Mouse (Mus musculus): ENCODE results near the gene Rfx7. TPM values are rescaled to one million over a fixed set of nuclear protein-coding genes. Genes with fewer than 3 reads are reported as not detected.

Gene Rfx7
- 21.2 and 22.6 TPM in 2 replicates for polyA plus RNA-seq (2014; fragmentation: Nextera tagmentation; extraction: Ambion mirVana)

DNA sequence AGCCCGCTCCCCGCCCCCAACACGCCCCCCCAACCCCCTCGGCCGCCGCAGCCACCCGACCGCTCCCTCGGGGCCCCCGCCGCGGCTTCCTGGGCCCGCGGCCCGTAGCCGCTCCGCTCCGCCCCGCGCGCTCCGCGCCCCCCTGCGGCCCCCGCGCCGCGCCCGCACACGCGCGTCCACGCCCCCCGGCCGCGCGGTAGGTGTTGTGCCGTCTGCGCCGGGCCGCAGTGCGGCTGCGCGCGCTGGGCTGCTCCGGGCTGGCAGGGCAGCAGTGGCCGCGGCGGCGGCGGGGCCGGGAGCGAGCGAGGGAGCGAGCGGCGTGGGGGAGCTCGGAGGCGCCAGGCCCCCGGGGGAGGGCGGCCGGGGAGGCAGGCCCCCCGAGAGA, at the start of gene Rfx7:
Rfx7 (plus strand) TSS at position 245 of the 385 bp plus-strand sequence.
- peak; percentile 87 for DNase-seq (ENCODE audit: low spot score)
- H3K9me3 ChIP-seq (ENCODE audit: control insufficient read depth, low read length): no peaks in the 10 kb centered on the region
- H3K4me3 ChIP-seq (ENCODE audit: low read depth, low read length): peak within 1 kb of the TSS; percentile 88
- H3K27me3 ChIP-seq (ENCODE audit: control insufficient read depth, insufficient read depth, low read length): no peaks in the 10 kb centered on the region
- H3K27ac ChIP-seq (ENCODE audit: low read depth, low read length): peak within 1 kb of the TSS; percentile 99
- peak within 1 kb of the TSS; percentile 96 for H3K9ac ChIP-seq (ENCODE audit: low read length)
- H3K4me2 ChIP-seq (ENCODE audit: low read depth): peak within 1 kb of the TSS; percentile 71
- H3K4me1 ChIP-seq (ENCODE audit: control insufficient read depth, insufficient read depth, low read length): peaks cover 8% of the 10 kb centered on the region
- ATAC-seq (ENCODE audit: insufficient read depth, low FRiP score, low TSS enrichment): peak; percentile 87
- no peaks in the 10 kb centered on the region for H3K36me3 ChIP-seq (ENCODE audit: control insufficient read depth, insufficient read depth, low read length)
- whole genome bisulfite sequencing: 2% methylated on average over 18 of the region's 63 CpGs

DNA sequence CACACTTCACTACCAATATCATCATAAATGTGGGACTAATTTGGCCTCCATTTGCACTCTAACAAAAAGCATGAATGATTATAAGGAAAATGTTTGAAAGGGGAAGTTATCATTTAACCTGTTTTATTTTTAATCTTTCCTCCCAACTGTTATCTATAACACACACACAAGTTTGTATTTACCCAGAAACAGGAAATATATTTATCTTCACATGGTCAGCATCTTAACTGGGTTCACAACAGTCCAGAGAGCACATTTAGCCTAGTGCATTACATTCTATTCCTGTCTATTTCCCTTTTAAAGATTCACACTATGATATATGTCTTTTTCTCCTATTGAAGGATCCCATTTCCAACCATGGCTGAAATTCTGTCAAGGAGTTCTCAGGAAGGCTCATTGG, 43.5 kb upstream of the Rfx7 start:
- H3K27me3 ChIP-seq (ENCODE audit: control insufficient read depth, insufficient read depth, low read length): no peaks in the 10 kb centered on the region
- H3K4me2 ChIP-seq (ENCODE audit: low read depth): no peak overlapping the region
- no peak overlapping the region for H3K4me3 ChIP-seq (ENCODE audit: low read depth, low read length)
- no peak overlapping the region for H3K27ac ChIP-seq (ENCODE audit: low read depth, low read length)
- DNase-seq (ENCODE audit: low spot score) (no peak), ATAC-seq (ENCODE audit: insufficient read depth, low FRiP score, low TSS enrichment) (no peak)
- no peak overlapping the region for H3K9ac ChIP-seq (ENCODE audit: low read length)
- no peaks in the 10 kb centered on the region for H3K9me3 ChIP-seq (ENCODE audit: control insufficient read depth, low read length)
- H3K36me3 ChIP-seq (ENCODE audit: control insufficient read depth, insufficient read depth, low read length): no peaks in the 10 kb centered on the region
- no peaks in the 10 kb centered on the region for H3K4me1 ChIP-seq (ENCODE audit: control insufficient read depth, insufficient read depth, low read length)

DNA sequence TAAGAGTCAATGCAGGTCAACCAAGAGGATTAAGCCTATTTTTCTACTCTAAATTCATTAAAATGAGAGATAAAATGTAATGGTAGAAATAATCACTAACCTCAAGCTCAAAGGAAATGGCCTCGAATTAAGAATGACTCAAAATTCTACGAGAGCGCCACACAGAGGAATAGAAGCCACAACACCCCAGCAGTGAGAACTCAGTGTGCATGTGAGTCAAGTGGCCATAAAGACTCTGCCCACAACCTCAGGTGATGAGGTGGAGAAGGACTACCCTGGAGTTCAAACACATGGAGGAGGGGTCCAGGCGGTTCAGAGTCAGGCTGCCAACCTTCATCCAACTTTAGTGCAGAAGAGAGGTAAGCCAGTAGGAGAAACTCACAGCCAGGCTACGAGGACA, 42.9 kb upstream of the Rfx7 start:
- Histone ChIP-seq H3K4me2 (ENCODE audit: low read depth) (no peak overlapping the region), H3K4me3 (ENCODE audit: low read depth, low read length) (no peak overlapping the region), H3K4me1 (ENCODE audit: control insufficient read depth, insufficient read depth, low read length) (no peaks in the 10 kb centered on the region), H3K27ac (ENCODE audit: low read depth, low read length) (no peak overlapping the region), H3K9me3 (ENCODE audit: control insufficient read depth, low read length) (no peaks in the 10 kb centered on the region), H3K27me3 (ENCODE audit: control insufficient read depth, insufficient read depth, low read length) (no peaks in the 10 kb centered on the region), H3K9ac (ENCODE audit: low read length) (no peak overlapping the region), H3K36me3 (ENCODE audit: control insufficient read depth, insufficient read depth, low read length) (no peaks in the 10 kb centered on the region)
- no peak for DNase-seq (ENCODE audit: low spot score)
- ATAC-seq (ENCODE audit: insufficient read depth, low FRiP score, low TSS enrichment): no peak
- WGBS: 95% methylated on average over 5 of the region's 5 CpGs

DNA sequence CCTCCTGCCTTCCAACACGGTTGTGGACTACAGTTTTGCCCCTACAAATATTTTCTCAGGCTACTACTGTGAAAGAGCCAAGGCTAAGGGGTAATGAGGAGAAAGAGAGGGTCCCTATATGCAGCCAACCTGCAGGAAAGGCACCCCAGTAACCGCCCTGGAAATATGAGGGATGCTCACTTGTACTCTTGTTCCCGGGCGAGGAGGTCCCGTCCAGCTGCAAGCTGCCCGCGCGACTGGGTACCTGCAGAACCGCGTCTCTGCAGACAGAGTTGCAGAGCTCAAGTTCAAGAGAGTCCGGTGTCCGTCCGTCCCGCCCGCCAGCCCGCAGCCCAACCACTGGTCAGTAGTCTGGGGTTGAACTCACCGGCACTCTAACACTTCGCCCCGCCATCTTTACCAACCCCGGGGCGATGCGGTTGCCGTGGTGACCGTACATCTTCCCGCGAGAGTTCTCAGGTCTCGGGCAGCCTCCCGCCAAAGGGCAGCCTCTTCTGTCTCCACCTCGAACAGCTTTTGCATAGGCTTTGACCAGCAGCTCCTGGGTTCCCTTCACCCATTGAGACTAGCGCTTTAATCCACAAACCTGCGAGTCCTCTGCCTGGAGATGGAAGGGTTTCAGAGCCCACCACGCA, 40.4 kb upstream of the Rfx7 start:
- under 1% methylated on average over 32 of the region's 32 CpGs for WGBS
- Histone ChIP-seq H3K9me3 (ENCODE audit: control insufficient read depth, low read length) (no peaks in the 10 kb centered on the region), H3K4me2 (ENCODE audit: low read depth) (peak overlapping the region; percentile 51), H3K27ac (ENCODE audit: low read depth, low read length) (peak overlapping the region; percentile 71), H3K36me3 (ENCODE audit: control insufficient read depth, insufficient read depth, low read length) (no peaks in the 10 kb centered on the region), H3K4me3 (ENCODE audit: low read depth, low read length) (peak overlapping the region; percentile 71), H3K4me1 (ENCODE audit: control insufficient read depth, insufficient read depth, low read length) (no peaks in the 10 kb centered on the region), H3K9ac (ENCODE audit: low read length) (peak overlapping the region; percentile 72), H3K27me3 (ENCODE audit: control insufficient read depth, insufficient read depth, low read length) (no peaks in the 10 kb centered on the region)
- DNase-seq (ENCODE audit: low spot score) (peak; percentile 94), ATAC-seq (ENCODE audit: insufficient read depth, low FRiP score, low TSS enrichment) (peak; percentile 96)

DNA sequence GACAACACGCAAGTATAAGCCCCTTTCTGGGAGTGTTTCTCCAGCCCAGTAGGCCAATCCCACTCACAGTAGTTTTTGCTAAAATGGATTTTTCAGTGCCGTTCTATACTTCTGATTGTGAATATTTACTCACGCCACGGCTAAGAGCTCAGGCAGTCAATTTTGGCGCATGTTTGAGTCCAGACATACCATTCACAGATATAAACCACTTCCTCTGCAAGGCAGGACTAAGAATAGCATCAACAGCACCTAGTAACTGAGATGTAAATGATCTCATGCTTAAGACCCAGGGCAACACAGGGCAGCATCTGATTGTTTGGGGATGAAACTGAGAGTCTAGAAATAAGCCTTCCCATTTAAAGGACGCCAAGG, 39.9 kb upstream of the Rfx7 start, which contains the start of gene Tex9:
Tex9 (minus strand) TSS at position 19 of the 372 bp plus-strand sequence.
- H3K9me3 ChIP-seq (ENCODE audit: control insufficient read depth, low read length): no peaks in the 10 kb centered on the region
- DNase-seq (ENCODE audit: low spot score) (no peak), ATAC-seq (ENCODE audit: insufficient read depth, low FRiP score, low TSS enrichment) (peak; percentile 58)
- H3K36me3 ChIP-seq (ENCODE audit: control insufficient read depth, insufficient read depth, low read length): no peaks in the 10 kb centered on the region
- H3K27me3 ChIP-seq (ENCODE audit: control insufficient read depth, insufficient read depth, low read length): no peaks in the 10 kb centered on the region
- H3K4me3 ChIP-seq (ENCODE audit: low read depth, low read length): peak within 1 kb of the TSS; percentile 71
- peak within 1 kb of the TSS; percentile 51 for H3K4me2 ChIP-seq (ENCODE audit: low read depth)
- 16% methylated on average over 6 of the region's 6 CpGs for WGBS
- H3K4me1 ChIP-seq (ENCODE audit: control insufficient read depth, insufficient read depth, low read length): no peaks in the 10 kb centered on the region
- H3K9ac ChIP-seq (ENCODE audit: low read length): peak within 1 kb of the TSS; percentile 72
- H3K27ac ChIP-seq (ENCODE audit: low read depth, low read length): peak within 1 kb of the TSS; percentile 71

DNA sequence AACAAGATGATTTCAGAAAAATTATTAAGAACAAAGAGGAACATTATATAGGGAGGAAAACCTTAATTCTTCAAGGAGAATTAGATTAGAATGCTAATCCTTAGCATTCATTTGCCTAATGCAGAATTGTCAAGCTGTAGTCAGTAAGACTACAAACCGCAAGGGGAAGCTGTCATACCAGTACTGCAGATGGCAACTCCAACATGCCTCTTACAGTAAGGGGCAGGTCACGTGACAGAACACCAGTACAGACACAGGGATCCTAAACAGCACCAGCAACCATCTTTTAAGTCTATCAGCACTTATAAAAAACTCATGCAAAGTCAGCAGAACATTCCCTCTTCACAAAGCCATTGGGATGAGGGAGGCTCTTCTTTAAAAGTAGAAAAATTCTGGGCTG, 38.6 kb upstream of the Rfx7 start:
- Histone ChIP-seq H3K4me1 (ENCODE audit: control insufficient read depth, insufficient read depth, low read length) (no peaks in the 10 kb centered on the region), H3K9me3 (ENCODE audit: control insufficient read depth, low read length) (no peaks in the 10 kb centered on the region), H3K36me3 (ENCODE audit: control insufficient read depth, insufficient read depth, low read length) (no peaks in the 10 kb centered on the region), H3K27me3 (ENCODE audit: control insufficient read depth, insufficient read depth, low read length) (no peaks in the 10 kb centered on the region), H3K4me2 (ENCODE audit: low read depth) (no peak overlapping the region), H3K4me3 (ENCODE audit: low read depth, low read length) (no peak overlapping the region), H3K9ac (ENCODE audit: low read length) (no peak overlapping the region), H3K27ac (ENCODE audit: low read depth, low read length) (no peak overlapping the region)
- DNase-seq (ENCODE audit: low spot score) (no peak), ATAC-seq (ENCODE audit: insufficient read depth, low FRiP score, low TSS enrichment) (no peak)
- WGBS: 87% methylated on average over 2 of the region's 2 CpGs

DNA sequence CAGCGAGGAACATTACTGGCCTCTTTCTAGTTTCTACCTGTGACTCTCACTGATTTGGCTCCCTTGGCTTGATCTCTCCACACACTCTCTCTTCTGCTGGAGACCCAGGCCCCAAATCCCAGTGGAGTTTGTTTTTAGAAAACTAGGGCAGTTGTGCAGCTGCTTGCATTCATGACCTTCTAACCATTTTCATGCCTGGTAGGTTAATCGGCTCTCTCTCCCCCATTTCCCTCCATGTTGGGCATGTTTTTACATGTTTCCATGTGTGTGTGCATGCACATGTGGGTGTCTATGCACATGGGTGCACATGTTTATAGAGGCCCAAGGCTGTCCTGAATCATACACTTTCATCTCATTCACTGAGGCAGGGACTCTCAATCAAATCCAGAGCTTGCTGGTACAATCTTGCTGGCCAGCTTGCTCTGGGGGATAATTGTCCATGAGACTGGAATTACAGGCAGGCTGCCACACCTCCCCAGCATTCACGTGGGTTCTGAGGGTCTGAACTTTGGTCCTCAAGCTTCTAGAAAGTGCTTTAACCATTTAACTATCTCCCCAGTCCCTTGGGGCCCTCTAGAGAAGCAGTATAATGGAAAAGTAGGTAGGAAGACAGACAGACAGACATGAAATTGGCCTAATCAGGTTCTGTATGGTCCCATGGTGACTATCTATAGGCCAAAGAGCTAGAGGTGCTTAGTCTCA, 37.9 kb upstream of the Rfx7 start:
- no peaks in the 10 kb centered on the region for H3K9me3 ChIP-seq (ENCODE audit: control insufficient read depth, low read length)
- whole genome bisulfite sequencing: 85% methylated on average over 3 of the region's 3 CpGs
- no peak overlapping the region for H3K27ac ChIP-seq (ENCODE audit: low read depth, low read length)
- ATAC-seq (ENCODE audit: insufficient read depth, low FRiP score, low TSS enrichment) (no peak), DNase-seq (ENCODE audit: low spot score) (no peak)
- no peak overlapping the region for H3K9ac ChIP-seq (ENCODE audit: low read length)
- H3K4me3 ChIP-seq (ENCODE audit: low read depth, low read length): no peak overlapping the region
- H3K27me3 ChIP-seq (ENCODE audit: control insufficient read depth, insufficient read depth, low read length): no peaks in the 10 kb centered on the region
- no peak overlapping the region for H3K4me2 ChIP-seq (ENCODE audit: low read depth)
- no peaks in the 10 kb centered on the region for H3K4me1 ChIP-seq (ENCODE audit: control insufficient read depth, insufficient read depth, low read length)
- no peaks in the 10 kb centered on the region for H3K36me3 ChIP-seq (ENCODE audit: control insufficient read depth, insufficient read depth, low read length)

DNA sequence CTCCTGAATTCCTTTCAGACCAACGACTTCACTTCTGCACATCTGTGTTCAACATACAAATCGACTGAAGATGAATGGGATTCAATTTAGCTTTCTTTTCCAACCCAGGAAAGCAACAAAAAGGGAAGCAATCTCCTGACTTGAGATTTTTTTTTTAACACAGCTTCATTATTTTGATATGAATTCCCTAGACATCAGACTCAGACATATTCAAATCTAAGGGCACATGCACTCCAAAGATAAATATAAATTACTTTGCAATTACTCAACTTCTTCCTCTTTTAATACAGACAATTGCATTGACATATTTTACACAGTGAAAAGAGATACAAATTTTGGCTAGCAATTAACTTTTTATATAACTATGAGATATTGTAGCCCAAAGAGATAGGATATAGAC, 35.3 kb upstream of the Rfx7 start:
- Histone ChIP-seq H3K4me1 (ENCODE audit: control insufficient read depth, insufficient read depth, low read length) (no peaks in the 10 kb centered on the region), H3K27me3 (ENCODE audit: control insufficient read depth, insufficient read depth, low read length) (no peaks in the 10 kb centered on the region), H3K4me3 (ENCODE audit: low read depth, low read length) (no peak overlapping the region), H3K9ac (ENCODE audit: low read length) (no peak overlapping the region), H3K36me3 (ENCODE audit: control insufficient read depth, insufficient read depth, low read length) (no peaks in the 10 kb centered on the region), H3K9me3 (ENCODE audit: control insufficient read depth, low read length) (no peaks in the 10 kb centered on the region), H3K27ac (ENCODE audit: low read depth, low read length) (no peak overlapping the region), H3K4me2 (ENCODE audit: low read depth) (no peak overlapping the region)
- no peak for DNase-seq (ENCODE audit: low spot score)
- 71% methylated on average over 2 of the region's 2 CpGs for WGBS
- ATAC-seq (ENCODE audit: insufficient read depth, low FRiP score, low TSS enrichment): no peak

DNA sequence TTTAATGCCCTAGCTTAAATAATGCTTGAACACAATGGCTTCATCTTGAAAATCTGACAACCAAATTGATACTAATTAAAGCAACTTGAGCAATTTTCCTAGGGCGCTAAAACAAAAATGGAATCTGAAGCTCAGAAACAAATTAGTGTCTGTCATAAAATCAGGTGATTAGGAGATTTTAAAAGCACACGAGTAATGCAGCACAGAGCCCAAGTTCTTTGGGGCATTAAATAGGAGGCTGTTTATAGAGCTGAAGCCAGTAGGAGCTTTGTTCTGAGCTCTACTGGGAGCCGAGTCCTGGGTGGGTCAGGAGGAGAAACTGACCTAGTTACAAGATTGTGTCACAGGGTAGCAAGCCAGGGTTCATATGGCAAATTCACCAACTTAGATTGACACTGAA, 34.9 kb upstream of the Rfx7 start:
- no peak for ATAC-seq (ENCODE audit: insufficient read depth, low FRiP score, low TSS enrichment)
- H3K4me2 ChIP-seq (ENCODE audit: low read depth): no peak overlapping the region
- no peaks in the 10 kb centered on the region for H3K36me3 ChIP-seq (ENCODE audit: control insufficient read depth, insufficient read depth, low read length)
- WGBS: 77% methylated on average over 3 of the region's 3 CpGs
- H3K27me3 ChIP-seq (ENCODE audit: control insufficient read depth, insufficient read depth, low read length): no peaks in the 10 kb centered on the region
- no peak for DNase-seq (ENCODE audit: low spot score)
- no peak overlapping the region for H3K9ac ChIP-seq (ENCODE audit: low read length)
- H3K4me1 ChIP-seq (ENCODE audit: control insufficient read depth, insufficient read depth, low read length): no peaks in the 10 kb centered on the region
- no peaks in the 10 kb centered on the region for H3K9me3 ChIP-seq (ENCODE audit: control insufficient read depth, low read length)
- no peak overlapping the region for H3K4me3 ChIP-seq (ENCODE audit: low read depth, low read length)
- H3K27ac ChIP-seq (ENCODE audit: low read depth, low read length): no peak overlapping the region

Measured in neural tube, embryonic 11.5 days (tissue).